Mouse (Mus musculus) CD4-positive, CD25-positive, alpha-beta regulatory T cell, adult 4 months (primary cell): ENCODE data around the gene Kxd1. TPM values are rescaled to one million over a fixed set of nuclear protein-coding genes. Genes with fewer than 3 reads are reported as not detected.
"Not testable (repeated sequence)": the region's sequence is repeated elsewhere in the genome, so short reads cannot be mapped to it uniquely, and the experiment has no call there.

Experiments used
- ATAC-seq: one replicate; pipeline ENCODE4 v1.8.0; 2017
- polyA plus RNA-seq, 2 experiments: library from polyadenylated mRNA; unstranded; fragments of 100-300 nt; shearing (Covaris generic); gene quantifications; one replicate each; pipeline ENCODE4 v1.2.1; 2017

Kxd1 gene
- polyA plus RNA-seq, 2 experiments from 2014 or later, result 146 to 173 TPM

DNA sequence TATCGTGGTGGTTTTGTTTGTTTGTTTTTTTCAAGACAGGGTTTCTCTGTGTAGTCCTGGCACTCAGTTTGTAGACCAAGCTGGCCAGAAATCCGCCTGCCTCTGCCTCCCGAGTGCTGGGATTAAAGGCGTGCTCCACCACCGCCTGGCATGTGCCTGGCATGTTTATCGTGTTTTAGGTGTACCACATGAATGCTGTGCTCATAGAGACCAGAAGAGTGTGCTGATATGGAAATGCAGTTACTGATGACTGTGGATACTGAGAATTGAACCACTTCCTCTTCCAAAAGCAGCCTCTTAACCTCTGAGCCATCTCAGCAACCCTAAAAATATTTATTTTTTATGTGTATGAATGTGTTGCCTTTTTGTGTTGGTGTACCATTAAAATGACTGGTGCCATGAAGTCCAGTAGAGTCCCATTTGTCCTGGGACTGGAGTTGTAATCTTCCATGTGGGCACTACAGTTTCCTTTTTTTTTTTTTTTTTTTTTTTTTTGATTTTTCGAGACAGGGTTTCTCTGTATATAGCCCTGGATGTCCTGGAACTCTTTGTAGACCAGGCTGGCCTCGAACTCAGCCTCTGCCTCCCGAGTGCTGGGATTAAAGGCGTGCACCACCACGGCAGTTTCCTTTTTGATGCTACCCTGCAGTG, 15.4 kb downstream of the Kxd1 start:
- no peak for ATAC-seq

DNA sequence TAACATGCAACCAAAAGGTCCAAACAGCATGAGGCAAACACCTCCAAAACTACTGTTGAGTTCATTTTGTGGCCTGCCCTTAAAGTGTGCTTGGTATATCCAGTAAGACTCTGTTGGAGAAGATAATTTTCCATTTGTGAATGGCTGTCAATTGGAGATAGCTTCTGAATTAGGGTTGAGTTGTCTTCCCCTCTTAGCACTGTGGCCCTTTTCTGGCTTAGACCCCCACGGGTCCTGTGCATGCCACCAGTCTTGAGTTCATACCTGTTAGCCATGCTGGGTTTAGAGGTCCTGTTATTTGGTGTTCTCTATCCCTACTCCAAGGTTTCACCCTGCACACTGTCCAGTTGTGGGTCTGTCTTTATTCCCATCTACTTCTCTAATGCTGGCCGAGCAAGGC, 16.0 kb downstream of the Kxd1 start:
- ATAC-seq, result no peak

DNA sequence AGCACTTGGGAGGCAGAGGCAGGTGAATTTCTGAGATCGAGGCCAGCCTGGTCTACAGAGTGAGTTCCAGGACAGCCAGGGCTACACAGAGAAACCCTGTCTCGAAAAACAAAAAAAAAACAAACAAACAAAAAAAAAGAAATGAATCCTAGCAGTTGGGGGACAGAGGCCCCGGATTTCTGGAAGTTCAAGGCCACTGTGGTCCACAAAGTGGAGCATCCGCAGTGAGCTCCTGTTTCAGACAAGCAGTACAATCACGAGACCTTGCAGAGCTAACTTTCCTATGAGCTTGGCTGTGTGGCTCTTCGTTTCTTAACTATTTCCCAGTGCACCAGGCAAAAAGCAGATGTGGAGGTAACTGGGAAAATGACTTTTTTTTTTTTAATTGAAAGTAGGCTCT, 16.6 kb downstream of the Kxd1 start:
- ATAC-seq, result not testable (repeated sequence)

DNA sequence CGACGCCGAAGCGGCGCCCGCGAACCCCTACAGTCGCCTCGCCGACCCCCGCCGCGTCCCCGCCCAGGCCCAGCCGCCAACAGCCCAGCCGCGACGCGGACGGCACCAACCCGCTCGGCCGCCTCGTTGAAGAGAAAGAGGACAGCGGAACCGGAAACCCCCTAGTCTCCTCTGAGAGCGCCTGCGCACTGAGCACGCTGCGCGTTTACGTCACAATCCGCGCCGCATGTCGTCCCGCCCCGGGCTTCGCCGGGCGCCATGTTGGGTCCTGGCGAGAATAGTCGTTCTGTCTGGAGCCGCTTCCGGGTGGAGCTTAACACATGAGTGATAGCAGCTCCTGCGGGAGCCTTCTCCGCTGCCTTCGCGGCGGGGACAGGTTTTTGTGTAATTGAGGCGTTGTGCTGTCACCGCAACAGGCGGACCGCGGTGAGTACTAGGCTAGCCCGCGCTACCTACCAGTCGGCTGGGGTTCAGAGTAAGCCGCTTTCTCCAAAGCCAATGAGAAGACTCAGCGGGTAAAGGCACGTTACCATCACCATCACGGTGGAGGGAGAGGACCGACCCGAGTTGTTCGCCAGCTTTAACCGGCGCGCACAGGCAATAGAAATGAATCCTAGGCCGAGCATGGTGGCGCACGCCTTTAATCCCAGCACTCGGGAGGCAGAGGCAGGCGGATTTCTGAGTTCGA, 17.4 kb downstream of the Kxd1 start, which contains the start of gene Uba52:
Gene Uba52 (minus strand): TSS at position 574 of the 688 bp plus-strand sequence.
- peak; percentile 87 for ATAC-seq

DNA sequence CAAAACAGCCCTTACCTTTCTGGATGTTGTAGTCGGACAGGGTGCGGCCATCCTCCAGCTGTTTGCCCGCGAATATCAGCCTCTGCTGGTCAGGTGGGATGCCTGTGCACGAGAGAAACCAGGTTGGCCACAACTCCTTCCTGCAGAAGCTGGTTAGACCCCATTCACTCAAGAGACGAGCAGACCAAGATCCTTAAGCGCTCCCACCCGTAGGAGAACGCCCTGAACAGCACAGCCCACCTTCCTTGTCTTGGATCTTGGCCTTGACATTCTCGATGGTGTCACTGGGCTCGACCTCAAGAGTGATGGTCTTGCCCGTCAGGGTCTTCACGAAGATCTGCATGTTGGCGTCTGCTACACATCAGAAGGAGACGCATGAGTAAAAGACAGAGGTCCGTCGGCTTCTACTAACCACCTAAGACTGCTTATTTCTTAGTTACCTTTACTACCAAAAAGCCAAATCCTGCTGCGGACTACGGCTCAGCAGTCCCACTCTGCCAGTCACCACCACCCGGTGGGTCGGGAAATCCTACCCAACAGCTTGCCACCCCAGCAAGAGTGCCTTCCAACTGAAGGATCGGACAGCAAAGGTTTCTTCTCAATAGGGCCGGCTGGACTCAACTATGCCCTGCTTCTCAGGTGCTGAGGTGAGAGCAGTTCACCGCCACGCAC, 18.3 kb downstream of the Kxd1 start:
- ATAC-seq, result no peak

DNA sequence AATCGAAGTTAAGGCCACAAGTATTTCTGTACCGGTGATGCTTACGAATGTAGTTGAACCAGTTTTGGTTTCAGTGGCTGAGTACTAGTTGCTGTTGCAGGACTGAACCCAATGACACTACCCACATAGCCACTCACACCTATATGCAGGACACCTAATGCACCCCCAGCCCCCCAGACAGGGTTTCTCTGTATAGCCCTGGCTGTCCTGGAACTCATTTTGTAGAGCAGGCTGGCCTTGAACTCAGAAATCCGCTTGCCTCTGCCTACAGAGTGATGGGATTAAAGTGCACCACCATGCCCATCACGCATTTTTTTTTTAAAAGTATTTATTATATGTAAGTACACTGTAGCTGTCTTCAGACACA, 20.7 kb downstream of the Kxd1 start:
- ATAC-seq, result no peak

DNA sequence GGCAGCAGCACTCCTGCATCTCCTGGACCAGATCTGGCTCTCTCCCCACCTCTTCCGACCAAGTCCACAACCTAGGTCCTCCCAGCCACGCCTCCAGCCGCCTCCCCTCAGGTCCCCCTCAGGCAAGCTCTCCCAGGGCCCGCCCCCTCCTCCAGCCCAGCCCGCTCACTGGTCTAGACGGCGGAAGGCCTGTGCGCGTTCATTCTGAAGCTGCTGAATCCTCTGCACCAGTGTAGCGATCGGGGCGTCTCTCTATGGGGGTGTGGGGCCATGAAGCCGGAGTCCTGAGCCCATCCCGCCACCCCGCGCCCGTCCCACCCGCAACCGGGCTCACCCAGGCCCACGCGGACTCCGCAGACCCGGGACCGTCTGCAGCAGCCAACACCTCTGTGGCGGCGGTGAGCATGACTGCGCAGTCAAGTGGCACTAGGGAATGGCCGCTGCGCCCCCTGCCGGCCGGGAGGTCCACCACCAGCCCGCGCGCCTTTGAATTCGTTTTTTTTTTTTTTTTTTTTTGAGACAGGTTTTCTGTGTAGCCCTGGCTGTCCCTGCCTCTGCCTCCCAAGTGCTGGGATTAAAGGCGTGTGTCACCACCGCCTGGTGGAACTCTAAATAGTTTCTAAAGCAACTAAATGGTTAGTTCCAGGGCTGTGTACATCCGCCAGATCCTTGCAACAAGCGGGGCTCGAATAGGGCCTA, 21.3 kb downstream of the Kxd1 start, which contains the start of gene Rex1bd:
Gene Rex1bd (minus strand): TSS at position 425 of the 699 bp plus-strand sequence.
- ATAC-seq, result peak; percentile 52

DNA sequence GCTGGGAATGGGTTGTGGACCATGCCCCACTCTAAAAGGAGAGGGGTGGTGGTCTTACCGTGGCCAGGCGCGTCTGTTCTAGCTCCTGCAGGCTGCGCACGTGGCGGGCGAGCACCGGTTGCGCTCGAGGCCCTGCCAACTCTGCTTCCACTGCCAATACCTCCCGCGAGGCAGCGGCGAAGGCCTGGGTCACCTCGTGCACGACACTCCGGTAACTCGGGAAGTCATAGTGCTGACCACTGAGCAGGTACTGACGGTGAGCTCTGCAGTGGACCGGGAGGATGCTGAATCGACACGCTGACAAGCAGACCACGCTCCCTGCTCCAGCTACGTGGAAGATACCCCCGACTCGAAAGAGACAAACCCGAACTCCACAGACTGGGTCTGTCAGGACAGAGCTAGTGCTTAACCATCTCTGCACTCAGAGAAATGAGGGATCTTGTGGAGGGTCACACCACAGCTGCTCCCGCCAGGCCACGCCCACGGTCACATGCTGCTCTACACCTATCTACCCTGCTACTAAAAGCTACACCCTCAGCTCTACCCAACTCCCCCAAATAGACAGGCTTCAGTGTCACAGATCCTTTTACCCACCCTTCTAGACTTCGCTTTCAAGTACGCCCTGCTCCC, 21.9 kb downstream of the Kxd1 start:
- no peak for ATAC-seq

DNA sequence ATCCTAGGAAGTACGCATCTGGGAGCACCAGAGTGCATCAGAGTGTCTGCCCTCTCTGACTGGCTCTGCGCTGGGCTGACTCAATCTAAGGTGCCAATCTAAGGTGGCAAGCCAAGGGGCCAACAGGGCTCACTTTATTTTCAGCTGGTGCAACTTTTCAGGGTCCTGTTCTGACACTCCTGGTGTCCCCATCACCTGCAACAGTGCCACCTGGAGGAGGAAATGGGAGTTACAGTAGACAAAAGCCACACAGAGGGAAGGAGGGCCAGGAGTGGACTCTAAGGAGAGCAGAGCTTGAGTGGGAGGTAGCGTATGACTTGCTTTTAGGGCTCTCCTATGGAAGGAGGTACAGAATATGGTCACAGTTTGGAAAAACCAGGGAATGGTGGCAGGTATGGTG, 22.9 kb downstream of the Kxd1 start:
- ATAC-seq, result no peak

DNA sequence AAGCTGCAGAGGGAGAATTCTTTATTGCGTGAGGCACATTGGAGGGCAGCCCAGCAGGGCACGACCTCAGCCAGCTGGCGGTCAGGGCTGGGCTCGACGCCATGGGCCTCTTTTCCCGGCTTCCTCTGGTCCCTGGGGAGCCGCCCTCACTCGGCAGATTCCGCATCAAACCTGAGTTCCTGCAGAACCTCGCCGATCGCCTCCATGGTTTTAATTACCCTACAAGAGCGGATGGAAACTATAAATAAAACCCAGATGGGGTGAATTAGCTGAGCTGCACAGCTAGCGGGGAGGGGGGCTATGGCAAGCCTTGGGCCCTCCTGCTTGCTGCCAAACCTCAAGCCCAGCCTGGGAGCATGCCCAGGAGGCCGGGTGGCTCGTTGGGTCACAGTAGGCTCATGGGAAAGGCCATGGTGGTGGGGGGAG, 23.5 kb downstream of the Kxd1 start:
- no peak for ATAC-seq

DNA sequence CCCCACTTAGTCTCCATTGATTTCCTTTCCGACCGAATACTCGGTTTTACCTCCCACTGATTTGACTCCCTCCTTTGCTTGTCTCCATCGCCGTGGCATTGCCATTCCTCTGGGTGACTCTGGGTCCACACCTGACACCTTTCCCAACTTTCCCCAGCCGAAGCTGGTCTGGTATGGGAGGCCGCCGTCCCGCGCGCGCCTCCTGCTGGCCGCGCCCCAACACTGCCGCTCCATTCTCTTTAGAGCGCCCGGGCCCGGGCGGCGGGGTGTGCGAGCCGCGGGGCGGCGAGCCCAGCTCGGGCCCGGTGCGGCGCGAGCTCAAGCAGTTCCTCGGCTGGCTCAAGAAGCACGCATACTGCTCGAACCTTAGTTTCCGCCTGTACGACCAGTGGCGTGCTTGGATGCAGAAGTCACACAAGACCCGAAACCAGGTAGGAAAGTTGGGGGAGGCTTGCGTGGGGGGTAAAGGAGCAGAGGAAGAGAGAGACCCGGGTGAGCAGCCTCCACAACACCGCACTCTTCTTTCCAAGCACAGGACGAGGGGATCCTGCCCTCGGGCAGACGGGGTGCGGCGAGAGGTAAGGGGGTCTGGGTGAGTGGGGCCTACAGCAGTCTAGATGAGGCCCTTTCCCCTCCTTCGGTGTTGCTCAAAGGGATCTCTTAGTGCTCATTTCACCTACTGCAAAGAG, 24.6 kb downstream of the Kxd1 start:
- peak; percentile 38 for ATAC-seq

DNA sequence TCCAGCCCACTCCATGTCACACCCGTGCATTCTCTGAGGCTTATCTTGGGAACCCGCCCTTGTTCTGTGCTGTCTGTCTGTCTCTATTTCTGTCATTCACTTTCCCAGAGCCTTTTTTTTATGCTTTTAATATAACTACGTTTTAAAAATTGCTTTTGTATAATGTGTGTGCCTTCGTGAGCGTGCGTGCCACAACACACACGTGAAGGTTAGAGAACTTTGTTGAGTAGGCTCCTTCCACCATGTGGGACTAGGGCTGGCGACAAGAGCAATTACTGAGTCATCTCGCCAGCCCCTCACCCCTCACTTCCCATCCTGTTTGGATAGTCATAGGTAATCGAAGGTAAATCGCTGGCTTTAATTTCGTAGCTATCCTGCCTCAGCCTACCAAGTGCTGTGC, 25.2 kb downstream of the Kxd1 start:
- ATAC-seq, result no peak

DNA sequence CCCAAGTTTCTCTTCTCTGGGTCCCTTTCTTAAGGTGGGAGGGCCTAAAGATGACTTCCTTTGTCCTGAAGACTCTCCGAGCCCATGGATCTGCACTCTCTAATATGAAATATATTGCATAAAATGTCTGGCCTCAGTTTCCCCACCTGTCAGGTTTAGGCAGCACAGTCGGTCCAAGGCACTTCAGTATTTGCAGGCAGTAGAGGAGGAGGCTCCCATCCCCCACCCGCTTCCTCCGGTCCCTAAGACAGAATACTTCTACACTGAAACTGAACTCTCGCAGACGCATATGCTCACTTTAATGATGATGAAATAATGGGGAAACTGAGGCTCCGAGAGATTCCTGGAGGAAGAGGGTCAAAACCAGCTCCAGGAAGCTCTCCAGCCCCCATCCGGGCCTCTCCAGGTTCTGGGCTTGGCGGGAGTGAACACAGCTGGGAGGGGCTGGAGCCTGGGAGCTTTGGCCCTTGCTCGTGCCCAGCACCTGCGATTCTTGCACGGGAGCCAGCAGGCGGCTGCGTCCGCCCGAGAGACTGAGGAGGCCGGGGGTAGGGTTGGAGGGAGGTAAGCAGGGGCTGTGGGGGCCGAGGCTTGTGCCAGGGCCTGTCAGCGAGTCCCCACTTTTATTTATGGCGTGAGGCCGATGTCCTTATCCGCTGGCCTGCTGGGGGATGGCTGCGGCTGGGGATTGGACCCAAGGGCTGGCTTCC, 25.8 kb downstream of the Kxd1 start:
- ATAC-seq, result no peak

DNA sequence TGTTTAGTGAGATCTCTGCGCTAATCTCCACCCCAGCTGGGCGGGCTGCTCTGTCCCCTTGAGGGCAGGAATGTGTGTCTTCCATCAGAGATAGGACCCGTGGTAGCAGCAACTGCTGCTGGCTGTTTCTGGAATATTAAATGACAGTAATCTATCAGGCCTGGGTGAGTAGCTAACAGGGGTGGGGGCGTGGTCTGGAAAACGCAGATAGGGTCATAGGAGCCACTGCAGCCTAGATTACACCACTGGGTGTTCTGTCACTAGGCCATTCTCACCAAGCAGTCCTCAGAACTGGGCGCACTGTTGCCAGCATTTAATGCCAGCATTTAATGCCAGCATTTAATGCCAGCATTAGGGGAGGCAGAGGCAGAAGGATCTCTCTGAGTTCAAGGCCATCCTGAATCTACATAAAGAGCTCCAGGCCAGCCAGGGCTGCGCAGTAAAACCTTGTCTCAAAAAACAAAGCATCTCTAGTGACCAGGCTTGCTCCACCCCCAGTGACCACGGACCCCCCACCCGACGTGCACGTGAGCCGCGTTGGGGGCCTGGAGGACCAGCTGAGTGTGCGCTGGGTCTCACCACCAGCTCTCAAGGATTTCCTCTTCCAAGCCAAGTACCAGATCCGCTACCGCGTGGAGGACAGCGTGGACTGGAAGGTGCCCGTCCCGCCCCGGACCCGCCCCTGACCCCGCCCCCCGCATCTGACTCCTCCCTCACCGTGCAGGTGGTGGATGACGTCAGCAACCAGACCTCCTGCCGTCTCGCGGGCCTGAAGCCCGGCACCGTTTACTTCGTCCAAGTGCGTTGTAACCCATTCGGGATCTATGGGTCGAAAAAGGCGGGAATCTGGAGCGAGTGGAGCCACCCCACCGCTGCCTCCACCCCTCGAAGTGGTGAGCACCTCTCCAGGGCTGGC, 27.1 kb downstream of the Kxd1 start:
- peak; percentile 37 for ATAC-seq

DNA sequence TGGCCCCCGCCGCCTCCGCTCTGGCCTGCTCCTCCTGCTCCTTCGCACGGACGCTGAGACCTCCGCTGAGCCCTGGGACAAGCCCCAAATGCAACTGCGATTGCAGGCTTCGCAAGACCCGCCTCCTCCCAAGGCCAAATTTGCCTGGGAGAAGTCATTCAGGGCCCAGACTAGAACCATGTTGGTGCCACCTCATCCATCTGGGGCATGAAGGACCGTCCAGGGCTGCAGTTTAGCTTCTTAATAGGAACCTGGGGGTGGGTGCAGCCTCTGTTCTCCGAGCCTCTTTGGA, 32.0 kb downstream of the Kxd1 start:
- ATAC-seq, result no peak

DNA sequence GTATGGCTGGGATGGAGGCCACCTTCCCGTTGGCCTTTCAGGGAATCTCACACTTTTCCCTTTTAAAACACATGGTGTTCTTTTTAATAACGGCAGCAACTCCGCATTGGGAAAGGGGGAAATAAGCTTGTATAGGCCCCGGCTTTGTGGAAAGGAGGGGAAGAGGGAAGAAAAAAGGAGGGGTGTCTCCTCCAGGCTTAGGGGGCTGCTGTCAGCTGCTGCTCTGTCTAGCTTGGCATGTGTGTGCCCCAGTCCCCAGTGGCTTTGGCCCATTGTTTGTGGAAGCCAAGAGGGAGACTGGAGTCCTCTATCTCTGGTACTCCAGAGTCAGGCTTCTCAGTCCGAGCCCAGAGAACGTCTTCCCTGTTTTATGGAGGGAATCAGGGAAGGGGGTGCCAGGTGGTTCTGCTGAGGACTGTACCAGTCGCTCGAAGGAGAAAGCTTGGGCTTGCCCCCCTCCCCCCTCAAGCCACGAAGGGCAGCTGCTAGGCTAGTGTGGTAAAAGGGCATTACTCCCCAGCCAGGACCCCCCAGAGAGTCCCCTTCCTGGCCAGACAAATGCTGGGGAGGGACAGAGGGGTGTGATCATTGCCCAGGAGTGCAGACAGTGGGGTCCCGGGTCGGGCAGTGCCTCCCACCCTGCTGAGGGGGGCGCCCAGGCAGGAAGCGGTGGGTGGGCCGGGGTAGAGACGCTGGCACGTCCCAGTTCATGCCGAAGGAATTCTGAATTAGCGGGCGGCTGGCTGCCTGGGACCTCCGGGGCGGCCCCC, 32.6 kb downstream of the Kxd1 start:
- ATAC-seq, result no peak

DNA sequence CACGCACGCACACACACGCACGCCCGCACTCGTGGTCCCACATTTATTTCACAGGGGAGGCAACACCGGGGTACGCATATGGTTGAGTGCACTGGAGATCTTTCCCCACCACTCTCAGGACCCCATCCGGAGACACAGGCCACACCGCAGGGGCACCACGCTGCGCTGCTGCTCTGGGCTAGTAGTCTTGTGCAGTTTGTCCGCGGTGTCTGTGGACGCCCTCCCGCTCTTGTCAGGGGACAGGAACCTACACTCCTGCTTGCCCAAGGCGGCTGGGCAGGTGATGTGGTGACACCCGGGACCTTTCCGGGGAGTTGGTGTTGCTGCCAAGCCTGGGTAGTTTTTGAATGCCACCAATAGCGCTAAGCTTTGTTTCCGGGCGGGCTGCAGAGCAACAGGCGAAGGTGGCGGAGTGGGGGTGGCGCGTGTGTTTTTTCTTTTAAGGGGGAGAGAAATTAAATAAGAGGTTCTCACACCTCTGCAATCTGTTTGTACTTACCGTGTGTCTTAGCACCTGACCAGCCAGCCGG, 33.3 kb downstream of the Kxd1 start:
- no peak for ATAC-seq

DNA sequence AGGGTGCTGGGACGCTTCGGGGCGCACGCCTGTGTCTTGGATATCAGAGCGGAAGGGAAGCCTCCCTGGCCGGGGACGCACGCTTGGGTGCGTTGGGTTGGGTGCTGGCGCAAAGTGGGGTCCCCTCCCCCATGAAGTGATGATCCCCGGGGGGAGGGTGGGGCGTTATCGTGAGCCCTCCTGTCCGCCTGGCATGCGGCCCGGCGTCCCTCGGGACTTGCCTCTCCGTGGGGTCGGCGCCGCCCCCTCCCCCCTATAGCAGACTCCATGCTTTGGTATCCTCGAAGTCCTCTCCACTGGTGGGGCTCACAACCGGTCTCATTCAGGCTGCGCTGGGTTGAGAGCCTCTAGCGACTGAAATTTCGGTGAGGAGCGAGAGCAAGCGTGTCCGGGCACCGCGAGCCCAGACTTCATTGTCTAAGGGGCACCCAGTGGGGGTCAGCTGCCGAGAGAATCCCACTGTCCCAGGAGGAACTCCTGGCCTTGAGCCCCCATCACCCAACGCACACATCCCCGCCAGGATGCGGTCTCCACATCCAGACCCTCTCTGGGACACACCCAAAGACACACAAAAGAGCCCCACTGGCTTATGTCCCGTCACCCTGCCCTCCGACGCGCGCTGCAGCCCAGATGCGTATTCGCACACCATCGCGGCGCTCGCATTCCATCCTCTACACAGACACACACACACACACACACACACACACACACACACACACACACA, 33.9 kb downstream of the Kxd1 start:
- no peak for ATAC-seq
